Mouse (Mus musculus): ENCODE results near the gene Dlgap4. TPM values are rescaled to one million over a fixed set of nuclear protein-coding genes. Genes with fewer than 3 reads are reported as not detected.

The Dlgap4 gene
- polyA plus RNA-seq, 1 experiment, result 67.9 TPM

DNA sequence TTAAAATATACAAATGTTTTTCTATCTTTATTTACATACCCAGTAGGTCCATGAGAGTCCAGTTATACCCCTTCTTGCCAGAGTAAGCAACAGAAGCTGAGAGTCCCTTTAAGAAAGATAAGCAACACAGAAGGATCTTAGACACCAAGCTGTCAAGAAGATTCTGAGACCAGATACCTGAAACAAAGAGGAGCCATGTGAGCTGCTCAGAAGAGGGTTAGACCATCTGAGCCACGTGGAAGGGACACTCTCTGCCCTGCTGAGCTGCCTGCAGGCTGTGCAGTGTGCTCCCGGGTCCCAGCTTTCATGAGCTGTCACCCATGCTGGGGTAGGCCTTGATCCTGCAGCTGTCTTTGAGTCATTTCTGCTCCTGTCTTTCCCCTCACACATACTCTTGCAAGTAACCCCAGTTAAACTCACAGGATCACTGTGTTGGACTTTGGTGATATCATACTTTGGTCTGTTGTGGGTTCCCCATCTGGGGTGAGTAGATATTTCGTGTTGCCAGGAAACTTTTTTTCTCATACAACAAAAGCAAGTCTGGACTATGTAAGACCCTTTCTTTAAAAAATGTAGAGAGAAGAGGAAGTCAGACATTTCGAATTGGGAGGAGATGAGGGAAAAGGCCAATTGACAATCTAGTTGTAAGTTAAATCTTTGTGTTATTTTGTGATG, 190.3 kb downstream of the Dlgap4 start:
- no peak for DNase-seq (ENCODE audit: low read depth)

DNA sequence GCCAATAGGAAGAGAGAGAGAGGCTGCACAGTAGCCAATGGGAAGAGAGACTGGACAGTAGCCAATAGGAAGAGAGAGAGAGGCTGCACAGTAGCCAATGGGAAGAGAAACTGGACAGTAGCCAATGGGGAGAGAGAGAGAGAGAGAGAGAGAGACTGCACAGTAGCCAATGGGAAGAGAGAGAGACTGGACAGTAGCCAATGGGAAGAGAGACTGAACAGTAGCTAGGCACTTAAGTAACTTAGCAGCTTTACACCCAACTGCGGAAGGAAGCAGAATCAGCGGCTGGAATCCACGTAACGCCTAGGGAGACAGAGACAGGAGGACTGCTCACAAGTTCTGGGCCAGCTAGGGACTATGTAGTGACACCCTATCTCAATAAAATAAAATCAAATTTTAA, 191.1 kb downstream of the Dlgap4 start:
- no peak for DNase-seq (ENCODE audit: low read depth)

DNA sequence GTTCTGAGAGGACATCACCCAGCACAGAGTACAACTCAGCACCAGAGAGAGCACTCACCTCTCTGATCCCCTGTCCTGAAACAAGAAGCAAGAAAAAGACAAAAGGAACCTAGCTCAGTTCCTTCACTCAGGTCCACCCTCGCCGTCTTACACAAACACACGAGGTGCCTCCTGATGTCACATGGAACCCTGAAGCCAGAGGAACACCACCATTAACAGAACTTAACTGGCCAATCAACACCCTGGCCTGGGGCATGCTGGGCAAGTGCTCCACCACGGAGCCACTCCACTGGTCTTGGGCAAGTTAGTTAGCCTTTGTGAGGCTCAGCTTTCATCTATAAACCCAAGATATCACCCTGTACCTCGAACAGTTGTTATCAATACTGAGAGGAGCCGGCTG, 193.4 kb downstream of the Dlgap4 start:
- no peak for DNase-seq (ENCODE audit: low read depth)

DNA sequence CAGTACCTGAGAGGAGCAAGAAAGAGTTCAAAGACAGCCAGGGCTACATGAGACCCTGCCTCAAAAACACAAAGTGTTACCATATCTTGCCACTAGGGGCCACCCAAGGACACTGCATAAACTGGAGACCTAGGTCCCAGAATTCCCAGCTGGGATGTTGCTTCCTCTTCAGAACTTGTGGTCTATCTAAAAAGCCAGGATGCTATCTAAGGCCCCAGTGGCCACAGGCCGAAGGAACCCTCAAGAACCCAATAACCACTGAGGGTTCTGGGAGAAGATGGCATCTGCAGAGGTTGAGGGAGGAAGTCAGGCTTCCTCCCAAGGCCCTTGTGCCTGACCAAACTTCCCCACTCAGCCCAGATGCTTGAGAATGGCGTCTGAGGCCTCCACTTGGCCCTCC, 196.1 kb downstream of the Dlgap4 start:
- DNase-seq (ENCODE audit: low read depth), result no peak

DNA sequence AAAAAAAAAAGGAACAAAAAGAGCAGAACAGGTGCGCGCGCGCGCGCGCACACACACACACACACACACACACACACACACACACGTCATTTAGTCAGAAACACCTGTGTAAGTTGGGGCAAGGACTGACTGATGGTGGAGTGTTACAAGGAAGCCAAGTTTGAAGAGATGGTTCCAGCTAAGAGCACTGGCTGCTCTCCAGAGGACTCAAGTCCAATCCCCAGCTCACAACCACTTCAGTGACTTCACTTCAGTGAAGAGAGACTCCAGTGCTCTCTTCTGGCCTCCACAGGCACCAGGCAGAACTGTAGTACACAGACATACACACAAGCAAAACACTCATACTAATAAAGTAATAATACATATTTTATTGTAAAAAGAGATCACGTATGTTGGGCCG, 197.2 kb downstream of the Dlgap4 start:
- DNase-seq (ENCODE audit: low read depth), result no peak

DNA sequence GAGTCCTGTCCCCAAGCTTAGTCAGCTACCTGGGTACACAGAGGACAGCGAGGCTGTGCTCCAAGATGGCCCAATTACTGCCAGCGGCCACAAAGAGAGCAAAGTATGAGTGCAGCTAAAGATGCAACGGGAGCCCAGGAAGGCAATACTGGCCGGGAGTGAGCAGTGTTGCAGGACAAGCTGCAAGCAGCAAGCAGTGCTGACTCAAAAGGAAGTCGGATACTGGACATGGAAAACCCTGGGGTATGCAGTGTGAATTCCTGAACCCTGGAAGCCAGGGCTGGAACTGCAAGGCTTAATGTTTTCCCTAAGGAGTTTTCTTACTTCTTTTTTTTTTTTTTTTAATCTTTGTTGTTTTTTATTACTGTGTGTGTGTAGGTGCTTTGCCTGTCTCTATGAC, 198.1 kb downstream of the Dlgap4 start:
- no peak for DNase-seq (ENCODE audit: low read depth)

Other genes starting within 250 kb of the Dlgap4 start
- gene Epb41l1, start 192.8 kb upstream of the Dlgap4 start, polyA plus RNA-seq (2012; rRNA removed), result 44.8 and 46.1 TPM in 2 replicates
- gene Aar2, start 66.1 kb upstream of the Dlgap4 start, polyA plus RNA-seq (2012; rRNA removed), result 25.0 and 27.1 TPM in 2 replicates
- gene Myl9, start 161.7 kb downstream of the Dlgap4 start, polyA plus RNA-seq (2012; rRNA removed), result 551 and 563 TPM in 2 replicates
- 5.3 and 5.7 TPM in 2 replicates for gene Tgif2, start 226.3 kb downstream of the Dlgap4 start, polyA plus RNA-seq (2012; rRNA removed)
- gene 4930518I15Rik, start 244.2 kb downstream of the Dlgap4 start, polyA plus RNA-seq (2012; rRNA removed), result 1.7 and 1.8 TPM in 2 replicates
- gene Rab5if, start 249.4 kb downstream of the Dlgap4 start, polyA plus RNA-seq (2012; rRNA removed), result 86.2 and 99.5 TPM in 2 replicates